8 mouse cellular contexts compared by ENCODE assay signal in genomic region chr6:90604533-90605297, GRCm38 (mm10). TPM values are rescaled to one million over a fixed set of nuclear protein-coding genes. Genes with fewer than 3 reads are reported as not detected.
A peak's percentile ranks its signal among the peaks of the same experiment; 100 is the strongest.
DNase-seq lines count a peak whose midpoint lies in the region; ATAC-seq and TF ChIP-seq lines count a peak whose summit lies in the region.

Slc41a3 (plus strand) TSS chr6:90604725.

- no peaks in the 10 kb centered on the region for H3K9me3 ChIP-seq in MEL (replicated peaks; ENCODE audit: insufficient read depth, low read length)
- no peaks in the 10 kb centered on the region for H3K9me3 ChIP-seq in lung, postnatal 0 days (ENCODE audit: low read length)

- peak within 1 kb of the TSS; percentile 32; the same call in 1 of the 2 replicates for H3K27ac ChIP-seq in MEL (ENCODE audit: control insufficient read depth, low read depth, low read length)
- no peak within 1 kb of the TSS for H3K27ac ChIP-seq in cerebellum, adult 2 months (ENCODE audit: insufficient read depth, low read length)
- H3K27ac ChIP-seq in lung, postnatal 0 days (ENCODE audit: low read length): peak within 1 kb of the TSS; percentile 74

- H3K9ac ChIP-seq in MEL (ENCODE audit: control insufficient read depth, low read depth, low read length, poor library complexity, severe bottlenecking): peak within 1 kb of the TSS; percentile 74
- peak within 1 kb of the TSS; percentile 55 for H3K9ac ChIP-seq in lung, postnatal 0 days (replicated peaks; ENCODE audit: low read depth)

- ATAC-seq in hematopoietic stem cell, adult 5-6 weeks (replicated peaks in 1 of 2; ENCODE audit: insufficient read depth in 1 of 2, low FRiP score in 2 of 2, low TSS enrichment in 1 of 2, low read depth in 1 of 2, poor library complexity in 2 of 2, severe bottlenecking in 2 of 2): peak; percentile 71 to 76
- ATAC-seq in lung, postnatal 0 days: peak; percentile 98

- peaks cover 0 to 9% of the 10 kb centered on the region in 2 experiments; a peak in 2 of 4 replicates for H3K36me3 ChIP-seq in MEL (ENCODE audit: control insufficient read depth in 1 of 2, insufficient read depth in 2 of 2, low read length in 2 of 2)
- H3K36me3 ChIP-seq in lung, postnatal 0 days (ENCODE audit: insufficient read depth, low read length): no peaks in the 10 kb centered on the region

- peak within 1 kb of the TSS; percentile 80 for H3K4me2 ChIP-seq in lung, postnatal 0 days (replicated peaks; ENCODE audit: low read depth, low read length)

- peaks cover 6 to 21% of the 10 kb centered on the region in 2 experiments for H3K4me1 ChIP-seq in MEL (ENCODE audit: control insufficient read depth in 1 of 2, insufficient read depth in 2 of 2, low read length in 2 of 2)
- H3K4me1 ChIP-seq in cerebellum, adult 2 months (ENCODE audit: control insufficient read depth, insufficient read depth, low read length): no peaks in the 10 kb centered on the region
- no peaks in the 10 kb centered on the region; the same call in 1 of the 2 replicates for H3K4me1 ChIP-seq in lung, postnatal 0 days (ENCODE audit: insufficient read depth, low read depth, low read length)

- H3K4me3 ChIP-seq in MEL (ENCODE audit: control insufficient read depth in 1 of 2, insufficient read depth in 1 of 2, low read depth in 2 of 2, low read length in 2 of 2): peak within 1 kb of the TSS; percentile 85
- H3K4me3 ChIP-seq in cerebellum, adult 2 months (replicated peaks; ENCODE audit: insufficient read depth, low read depth, low read length): peak within 1 kb of the TSS; percentile 87
- H3K4me3 ChIP-seq in lung, postnatal 0 days (ENCODE audit: low read depth, low read length): peak within 1 kb of the TSS; percentile 52

- peak; percentile 95 for DNase-seq in MEL (ENCODE audit: low read depth, low spot score)
- peak; percentile 90 to 92 for DNase-seq in cerebellum, adult 2 months
- peak; percentile 69 for DNase-seq in forelimb bud, embryonic 11.5 days (ENCODE audit: low read depth, low spot score)
- DNase-seq in layer of hippocampus, adult 9-11 months: peak; percentile 91
- peak; percentile 96 for DNase-seq in lung, postnatal 0 days (ENCODE audit: low spot score)
- DNase-seq in ovary, postnatal 14 days (ENCODE audit: low spot score): peak; percentile 84
- peak; percentile 83 for DNase-seq in thymus, postnatal 14 days

- TF ChIP-seq RAD21 in MEL (IDR thresholded peaks at IDR 0.05; ENCODE audit: low read depth, low read length): no peak

- 3% methylated on average over 49 of the region's 49 CpGs for WGBS in cerebellum, adult 2 months
- WGBS in lung, postnatal 0 days: 2% methylated on average over 45 of the region's 49 CpGs

- no peak for TF ChIP-seq CTCF in MEL (IDR thresholded peaks at IDR 0.05 in 2 of 3, conservative IDR thresholded peaks at IDR 0.05 in 1 of 3; ENCODE audit: control insufficient read depth in 1 of 3, insufficient read depth in 1 of 3, low read depth in 2 of 3, low read length in 3 of 3, poor library complexity in 1 of 3, severe bottlenecking in 1 of 3)
- no peak for TF ChIP-seq CTCF in cerebellum, adult 2 months (IDR thresholded peaks at IDR 0.05; ENCODE audit: borderline replicate concordance, insufficient read depth, low read depth, low read length)
- no peak for TF ChIP-seq CTCF in lung, postnatal 0 days (IDR thresholded peaks at IDR 0.05)

- no peaks in the 10 kb centered on the region; the same call in 1 of the 2 replicates for H3K79me2 ChIP-seq in MEL (ENCODE audit: control insufficient read depth, insufficient read depth, low read length, poor library complexity)

- H3K27me3 ChIP-seq in MEL (ENCODE audit: control insufficient read depth in 1 of 2, insufficient read depth in 2 of 2, low read length in 2 of 2): no peaks in the 10 kb centered on the region
- no peaks in the 10 kb centered on the region for H3K27me3 ChIP-seq in cerebellum, adult 2 months (ENCODE audit: control insufficient read depth, insufficient read depth, low read length)
- no peaks in the 10 kb centered on the region for H3K27me3 ChIP-seq in lung, postnatal 0 days (replicated peaks; ENCODE audit: insufficient read depth, low read length)

- no peak for TF ChIP-seq EP300 in MEL (IDR thresholded peaks at IDR 0.05; ENCODE audit: low read depth in 1 of 2, low read length in 2 of 2)
- no peak for TF ChIP-seq EP300 in lung, postnatal 0 days (IDR thresholded peaks at IDR 0.05)

- peak; percentile 28 to 33; a peak in 1 of 4 replicates for TF ChIP-seq POLR2A in MEL (IDR thresholded peaks at IDR 0.05; ENCODE audit: control insufficient read depth in 1 of 2, insufficient read depth in 1 of 2, low read depth in 1 of 2, low read length in 2 of 2, poor library complexity in 1 of 2)
- TF ChIP-seq POLR2A in cerebellum, adult 2 months (IDR thresholded peaks at IDR 0.05; ENCODE audit: borderline replicate concordance, insufficient read depth, low read length): no peak

TF ChIP-seq in MEL, 35 proteins besides CTCF, POLR2A, EP300 and RAD21:
- no peak for TF ChIP-seq NELFE (IDR thresholded peaks at IDR 0.05; ENCODE audit: low read depth, low read length)
- peak; percentile 78 for TF ChIP-seq MAZ (IDR thresholded peaks at IDR 0.05; ENCODE audit: low read depth, low read length)
- peak; percentile 48; the same call in 1 of the 2 replicates for TF ChIP-seq HCFC1 (IDR thresholded peaks at IDR 0.05; ENCODE audit: low read depth, low read length)
- TF ChIP-seq ELF1 (IDR thresholded peaks at IDR 0.05; ENCODE audit: low read depth, low read length): peak; percentile 41; the same call in 1 of the 2 replicates

RNA-seq across cellular contexts. Expression of gene Slc41a3, which starts in this region (rescaled TPM):
- 54.7 and 65.8 TPM in 2 replicates for total RNA-seq in MEL (2012; rRNA removed)
- 10 to 100 TPM in 1 of 2 experiments, not detected in 1; 70.4 TPM for polyA plus RNA-seq in MEL (2012; ENCODE audit: insufficient read depth in 1 of 2, insufficient read length in 2 of 2, low read depth in 1 of 2, low replicate concordance in 2 of 2, missing spikeins in 1 of 2)
- 32.8 and 36.1 TPM in 2 replicates for polyA plus RNA-seq in cerebellum, adult 2 months (2012; rRNA removed)
- 2.7 and 4.5 TPM in 2 replicates for total RNA-seq in hematopoietic stem cell, adult 5-6 weeks (2017)
- 9.7 and 10.8 TPM in 2 replicates for polyA plus RNA-seq in lung, postnatal 0 days (2015; fragmentation: Nextera tagmentation; extraction: Ambion mirVana)

Comparison
In these comparisons a context has a peak if more than half of its experiments do, and no peak if none do; other contexts are left out.
1. RNA of gene Slc41a3 (total RNA-seq): 54.7 to 65.8 TPM in MEL; 2.7 to 4.5 TPM in hematopoietic stem cell, adult 5-6 weeks; every median in the first group is over 10 times any median in the second.
2. Peak in every context shown above with its lines, with median percentiles within 50 percentile points of each other: DNase-seq and H3K4me3 ChIP-seq.